Mouse (Mus musculus) testis, adult 2 months (tissue): ENCODE data around the gene Ifi27l2a.

Experiments used
- CTCF ChIP-seq: fragments of 200-500 bp; IDR thresholded peaks from 2 replicates; pipeline ENCODE4 v1.5.1; 2012; ENCODE audit warnings: low read depth, mild to moderate bottlenecking, inconsistent platforms, low read length, moderate library complexity; ENCODE audit not compliant: control insufficient read depth, insufficient read depth, insufficient replicate concordance
- POLR2A ChIP-seq: fragments of 200-500 bp; IDR thresholded peaks from 2 replicates; pipeline ENCODE4 v1.6.1; 2012; ENCODE audit warnings: low read depth, mild to moderate bottlenecking, inconsistent platforms, low read length, moderate library complexity; ENCODE audit not compliant: control insufficient read depth

- no peak for TF ChIP-seq POLR2A
- no peak for TF ChIP-seq CTCF
Measured at GRCm38 (mm10) chr12:103404131-103404530, 39.3 kb downstream of the Ifi27l2a start.
